In the genomic region with DNA sequence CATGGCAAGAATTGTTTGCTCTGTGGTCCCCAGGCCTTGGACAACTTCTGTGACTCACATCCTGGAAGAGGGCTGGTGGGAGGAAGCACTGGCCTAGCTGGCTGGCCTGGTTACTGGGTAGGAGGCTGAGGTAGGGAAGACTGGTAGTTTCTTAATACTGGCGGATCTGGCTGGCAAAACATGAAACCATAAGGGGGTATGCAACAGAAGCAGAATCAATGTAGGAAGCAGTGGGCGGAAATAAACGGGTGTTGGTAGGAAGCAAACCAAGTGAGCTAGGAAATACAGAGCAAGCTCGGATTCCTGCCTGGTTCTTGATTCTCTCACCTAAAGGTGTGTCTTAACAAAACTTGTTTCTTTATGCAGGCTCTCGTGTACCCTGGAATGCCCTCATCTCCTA, we compare ENCODE assay signal across 23 mouse cellular contexts. TPM values are rescaled to one million over a fixed set of nuclear protein-coding genes. Genes with fewer than 3 reads are reported as not detected.
DNase-seq lines count a peak whose midpoint lies in the region; ATAC-seq and TF ChIP-seq lines count a peak whose summit lies in the region.
"Had no signal": no experiment of that assay in that cellular context is flagged by ENCODE, and none has a peak within 500 bp of the region (broad histone marks: within the 10 kb centered on the region; RNA-seq: fewer than 3 reads in every experiment).

No protein-coding gene starts in this region.

- H3K27ac ChIP-seq in forebrain, embryonic 14.5 days (ENCODE audit: low read depth, low read length), result peak overlapping the region; percentile 63; the same call in 1 of the 2 replicates
- H3K27ac ChIP-seq in forebrain, embryonic 12.5 days, result no peak overlapping the region
- peak overlapping the region; percentile 83 for H3K27ac ChIP-seq in layer of hippocampus, adult 2 months
- H3K27ac ChIP-seq in stomach, embryonic 15.5 days, result no peak overlapping the region
- H3K27ac ChIP-seq in stomach, postnatal 0 days (replicated peaks), result no peak overlapping the region
- H3K27ac ChIP-seq: embryonic facial prominence, embryonic 15.5 days; heart, embryonic 10.5 days; hindbrain, embryonic 12.5 days had no signal

- 85% methylated on average over 5 of the region's 5 CpGs for WGBS in forebrain, embryonic 14.5 days
- 82% methylated on average over 5 of the region's 5 CpGs for WGBS in forebrain, embryonic 12.5 days
- 80% methylated on average over 5 of the region's 5 CpGs for WGBS in stomach, embryonic 15.5 days
- WGBS in stomach, postnatal 0 days, result 77% methylated on average over 5 of the region's 5 CpGs

- no peak for DNase-seq in forebrain, embryonic 14.5 days (ENCODE audit: low spot score)
- DNase-seq in layer of hippocampus, adult 2 months (ENCODE audit: low spot score in 2 of 2), result peak; percentile 46 to 60
- no peak for DNase-seq in layer of hippocampus, adult 9-10 months (ENCODE audit: low spot score)
- DNase-seq in stomach, postnatal 0 days (ENCODE audit: low spot score), result no peak
- peak; percentile 41 for DNase-seq in telencephalon, adult 2 months (ENCODE audit: low read depth, low spot score)
- DNase-seq: adrenal gland, adult 2 months; adrenal gland, postnatal 25 days; cerebellum, adult 8-10 months; cerebellum, postnatal 14 days; embryo, embryonic 11 days; gastrocnemius, postnatal 10 days; heart, adult 18-20 months; heart, postnatal 10 days; heart, postnatal 4 days had no signal

- ATAC-seq in forebrain, embryonic 14.5 days, result no peak
- no peak for ATAC-seq in forebrain, embryonic 12.5 days (ENCODE audit: low FRiP score)
- ATAC-seq in stomach, embryonic 15.5 days (ENCODE audit: insufficient read depth, low FRiP score, low read depth), result 0 out of 2 replicates have a peak, but pooled peaks have one; percentile 4
- no peak for ATAC-seq in stomach, postnatal 0 days (ENCODE audit: low FRiP score, low TSS enrichment)
- no peak for ATAC-seq in inflammation-experienced regulatory T-cells, adult 6 months
- ATAC-seq: hindbrain, embryonic 16.5 days had no signal

- H3K4me2 ChIP-seq in forebrain, embryonic 14.5 days (ENCODE audit: low read length), result no peak overlapping the region
- no peak overlapping the region for H3K4me2 ChIP-seq in forebrain, embryonic 12.5 days
- no peak overlapping the region for H3K4me2 ChIP-seq in stomach, embryonic 15.5 days
- H3K4me2 ChIP-seq in stomach, postnatal 0 days (replicated peaks; ENCODE audit: low read depth), result no peak overlapping the region
- H3K4me2 ChIP-seq: embryonic facial prominence, embryonic 15.5 days; hindbrain, embryonic 12.5 days had no signal

- H3K36me3 ChIP-seq in forebrain, embryonic 14.5 days (ENCODE audit: control insufficient read depth, insufficient read depth, low read length), result peaks cover 12% of the 10 kb centered on the region; the same call in 1 of the 2 replicates
- no peaks in the 10 kb centered on the region for H3K36me3 ChIP-seq in forebrain, embryonic 12.5 days (replicated peaks)
- H3K36me3 ChIP-seq in stomach, embryonic 15.5 days, result no peaks in the 10 kb centered on the region
- no peaks in the 10 kb centered on the region for H3K36me3 ChIP-seq in stomach, postnatal 0 days (ENCODE audit: control insufficient read depth, insufficient read depth, low read length)
- H3K36me3 ChIP-seq: embryonic facial prominence, embryonic 15.5 days; heart, embryonic 10.5 days had no signal

- no peak overlapping the region for H3K9ac ChIP-seq in forebrain, embryonic 14.5 days (ENCODE audit: low read length)
- no peak overlapping the region for H3K9ac ChIP-seq in forebrain, embryonic 12.5 days
- H3K9ac ChIP-seq in stomach, embryonic 15.5 days, result no peak overlapping the region
- no peak overlapping the region for H3K9ac ChIP-seq in stomach, postnatal 0 days (ENCODE audit: low read length)
- H3K9ac ChIP-seq: embryonic facial prominence, embryonic 15.5 days; hindbrain, embryonic 12.5 days had no signal

- no peak for TF ChIP-seq EP300 in stomach, postnatal 0 days (optimal IDR thresholded peaks at IDR 0.05)

- H3K9me3 ChIP-seq in forebrain, embryonic 14.5 days (replicated peaks; ENCODE audit: control insufficient read depth, low read length), result no peaks in the 10 kb centered on the region
- no peaks in the 10 kb centered on the region for H3K9me3 ChIP-seq in forebrain, embryonic 12.5 days
- no peaks in the 10 kb centered on the region for H3K9me3 ChIP-seq in stomach, embryonic 15.5 days
- no peaks in the 10 kb centered on the region for H3K9me3 ChIP-seq in stomach, postnatal 0 days (ENCODE audit: control insufficient read depth, low read length)
- H3K9me3 ChIP-seq: embryonic facial prominence, embryonic 15.5 days; heart, embryonic 10.5 days; hindbrain, embryonic 12.5 days had no signal

- TF ChIP-seq CTCF in layer of hippocampus, adult 2 months (conservative IDR thresholded peaks at IDR 0.05), result no peak
- TF ChIP-seq CTCF in stomach, postnatal 0 days (IDR thresholded peaks at IDR 0.05; ENCODE audit: low read depth), result no peak

- H3K27me3 ChIP-seq in forebrain, embryonic 14.5 days (replicated peaks; ENCODE audit: control insufficient read depth, insufficient read depth, low read length), result no peaks in the 10 kb centered on the region
- H3K27me3 ChIP-seq in forebrain, embryonic 12.5 days, result no peaks in the 10 kb centered on the region
- no peaks in the 10 kb centered on the region for H3K27me3 ChIP-seq in stomach, embryonic 15.5 days (replicated peaks)
- no peaks in the 10 kb centered on the region for H3K27me3 ChIP-seq in stomach, postnatal 0 days (ENCODE audit: control insufficient read depth, insufficient read depth, low read length)
- H3K27me3 ChIP-seq: hindbrain, embryonic 12.5 days had no signal

- H3K4me3 ChIP-seq in forebrain, embryonic 14.5 days (ENCODE audit: low read depth, low read length), result no peak overlapping the region
- no peak overlapping the region for H3K4me3 ChIP-seq in forebrain, embryonic 12.5 days (replicated peaks)
- H3K4me3 ChIP-seq in layer of hippocampus, adult 2 months, result no peak overlapping the region
- H3K4me3 ChIP-seq in stomach, embryonic 15.5 days (replicated peaks), result no peak overlapping the region
- no peak overlapping the region for H3K4me3 ChIP-seq in stomach, postnatal 0 days (ENCODE audit: low read depth, low read length)
- H3K4me3 ChIP-seq: embryonic facial prominence, embryonic 15.5 days; erythroblast, embryonic 14.5 days; heart, embryonic 10.5 days; hindbrain, embryonic 12.5 days had no signal

- H3K4me1 ChIP-seq in forebrain, embryonic 14.5 days (ENCODE audit: control insufficient read depth, insufficient read depth, low read length), result no peaks in the 10 kb centered on the region
- H3K4me1 ChIP-seq in forebrain, embryonic 12.5 days, result peaks cover 25% of the 10 kb centered on the region
- H3K4me1 ChIP-seq in stomach, embryonic 15.5 days, result no peaks in the 10 kb centered on the region
- H3K4me1 ChIP-seq in stomach, postnatal 0 days (replicated peaks; ENCODE audit: control insufficient read depth, insufficient read depth), result no peaks in the 10 kb centered on the region

RNA-seq across cellular contexts. Expression of a gene that starts 49.1 kb away (rescaled TPM):
- 68.0 and 102 TPM in 2 replicates for polyA plus RNA-seq in forebrain, embryonic 14.5 days (2014; fragmentation: Nextera tagmentation; extraction: Ambion mirVana)
- polyA plus RNA-seq in forebrain, embryonic 12.5 days (2016; fragmentation: Nextera tagmentation; extraction: Ambion mirVana), result 37.0 and 37.5 TPM in 2 replicates
- total RNA-seq in layer of hippocampus, adult 2 months (2021), result 10 to 100 TPM; 71.8 to 73.9 TPM
- 0.19 and 0.26 TPM in 2 replicates for polyA plus RNA-seq in stomach, embryonic 15.5 days (2015; fragmentation: Nextera tagmentation; extraction: Ambion mirVana)
- polyA plus RNA-seq in stomach, postnatal 0 days (2015; fragmentation: Nextera tagmentation; extraction: Ambion mirVana), result 0.04 and 0.13 TPM in 2 replicates
- polyA plus RNA-seq in inflammation-experienced regulatory T-cells, adult 6 months (2017; shearing (Covaris generic)), result not detected
- total RNA-seq: adrenal gland, adult 2 months; adrenal gland, postnatal 25 days; common myeloid progenitor, adult 5-6 weeks had no signal

Comparison
In these comparisons a context has a peak if more than half of its experiments do, and no peak if none do; other contexts are left out.
1. DNase-seq: peak in layer of hippocampus, adult 2 months (2 of 2) and telencephalon, adult 2 months (single experiment); none in forebrain, embryonic 14.5 days (single experiment), layer of hippocampus, adult 9-10 months (single experiment) and stomach, postnatal 0 days (single experiment).
2. H3K27ac ChIP-seq: peak in forebrain, embryonic 14.5 days (single experiment) and layer of hippocampus, adult 2 months (single experiment); none in forebrain, embryonic 12.5 days (single experiment), stomach, embryonic 15.5 days (single experiment) and stomach, postnatal 0 days (single experiment).
3. RNA of a gene that starts 49.1 kb away (polyA plus RNA-seq): 68.0 to 102 TPM in forebrain, embryonic 14.5 days and 37.0 to 37.5 TPM in forebrain, embryonic 12.5 days; 0.19 to 0.26 TPM in stomach, embryonic 15.5 days, 0.04 to 0.13 TPM in stomach, postnatal 0 days and not detected in inflammation-experienced regulatory T-cells, adult 6 months; every median in the first group is over 10 times any median in the second.